Mouse (Mus musculus): ENCODE measurements around the gene Enpep.
A peak's percentile ranks its signal among the peaks of the same experiment; 100 is the strongest.

Gene Enpep

DNA sequence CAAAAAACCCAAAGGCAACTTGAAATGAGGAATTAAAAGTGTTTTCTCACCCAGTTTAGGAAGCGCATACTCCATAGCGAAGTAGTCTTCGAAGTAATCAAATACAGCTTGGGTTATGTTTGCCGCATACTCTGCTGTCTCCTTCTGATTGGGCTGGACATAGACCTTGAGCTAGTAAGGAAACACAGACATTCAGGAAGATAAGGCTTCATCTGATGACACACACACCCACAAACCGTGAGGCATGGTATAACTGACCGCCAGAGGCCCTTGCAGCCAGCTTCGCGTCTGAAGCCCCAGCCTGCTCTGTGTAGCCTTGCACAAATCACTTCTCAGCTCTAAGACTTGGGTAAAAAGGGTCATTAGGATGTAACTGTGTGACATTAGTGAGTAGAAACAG lies 20.0 kb downstream of the Enpep start:
- DNase-seq (ENCODE audit: low spot score in 2 of 2) = no peak

GRCm38 (mm10) chr3:129311951-129312350 lies 20.6 kb downstream of the Enpep start:
- DNase-seq (ENCODE audit: low spot score in 2 of 2) = no peak

GRCm38 (mm10) chr3:129309926-129310325 lies 22.6 kb downstream of the Enpep start:
- DNase-seq (ENCODE audit: low spot score in 2 of 2) = no peak

DNA sequence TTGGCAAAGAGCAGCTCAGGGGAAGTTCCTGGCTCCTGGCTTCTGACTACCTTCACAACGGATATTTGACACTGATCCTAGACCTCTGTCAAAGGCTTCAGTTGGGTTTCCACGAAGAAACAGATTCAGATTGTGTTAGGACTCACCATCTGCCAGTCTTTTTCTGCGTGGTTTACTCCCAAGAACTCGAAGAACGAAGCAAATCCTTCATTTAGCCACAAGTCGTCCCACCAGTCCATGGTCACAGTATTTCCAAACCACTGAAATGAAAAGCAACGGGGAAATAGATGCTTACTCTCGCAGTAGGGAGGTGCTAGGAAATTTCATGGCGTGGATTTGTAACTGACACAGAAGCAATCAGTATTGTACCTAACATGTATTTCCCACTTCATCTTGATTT lies 23.6 kb downstream of the Enpep start:
- no peak for DNase-seq (ENCODE audit: low spot score in 2 of 2)

DNA sequence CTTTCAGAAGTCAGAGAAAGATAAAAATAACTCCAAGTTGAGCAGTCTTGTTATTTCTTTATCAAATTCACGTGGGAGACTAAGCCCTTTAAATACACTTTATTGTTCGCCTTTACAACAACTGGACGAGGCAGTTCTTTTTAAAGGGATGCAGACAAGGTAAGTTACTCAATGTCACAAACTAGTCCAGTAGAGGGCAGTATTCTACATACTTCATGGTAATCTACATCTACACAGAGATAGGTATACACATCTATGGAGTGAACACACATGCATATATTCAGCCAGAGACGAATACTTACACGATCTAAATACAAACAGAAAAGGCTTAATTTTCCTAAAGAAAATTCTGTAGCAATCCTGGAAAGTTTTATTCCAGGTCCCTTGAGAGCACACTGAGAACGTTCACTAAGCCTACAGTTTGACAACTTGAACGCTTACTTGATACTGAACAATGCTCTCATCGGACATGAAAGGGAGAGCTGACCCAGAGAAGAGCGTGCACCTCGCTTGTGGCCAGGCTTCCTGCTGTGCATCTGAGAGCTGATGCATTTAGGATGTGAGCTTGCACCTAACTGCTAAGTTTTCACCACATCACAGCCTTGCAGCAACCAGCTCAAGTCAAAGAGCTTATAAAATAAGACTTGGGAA lies 24.3 kb downstream of the Enpep start:
- peak in 1 of 2 experiments; percentile 71 for DNase-seq (ENCODE audit: low spot score in 2 of 2)

GRCm38 (mm10) chr3:129303941-129304340 lies 28.6 kb downstream of the Enpep start:
- peak in 1 of 2 experiments; percentile 53 for DNase-seq (ENCODE audit: low spot score in 2 of 2)

- peak in 1 of 2 experiments; percentile 38 for DNase-seq (ENCODE audit: low spot score in 2 of 2)
These were observed 32.6 kb downstream of the Enpep start for GRCm38 (mm10) chr3:129299874-129300273.

- DNase-seq (ENCODE audit: low spot score in 2 of 2) = no peak
These were observed 33.9 kb downstream of the Enpep start for GRCm38 (mm10) chr3:129298606-129299005.

DNA sequence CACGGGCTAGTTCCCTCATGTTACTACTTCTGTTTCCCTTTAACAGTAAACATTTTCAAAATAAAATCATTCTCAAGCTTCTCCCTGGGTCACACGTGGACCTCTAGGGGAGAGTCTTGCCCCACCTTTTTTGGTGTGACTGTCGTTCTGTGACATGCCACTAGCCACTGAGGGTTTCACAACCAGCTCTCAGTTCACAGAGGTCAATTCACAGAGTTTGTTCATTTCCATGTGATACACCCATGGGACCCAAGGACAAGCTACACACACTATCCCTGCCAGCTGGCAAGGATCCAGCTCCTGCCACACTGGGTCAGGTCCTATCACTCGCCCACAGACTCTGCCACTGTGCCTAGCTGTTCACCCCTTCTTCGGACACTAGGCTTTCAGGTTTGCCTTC lies 35.5 kb downstream of the Enpep start:
- DNase-seq (ENCODE audit: low spot score in 2 of 2) = no peak

- no peak for DNase-seq (ENCODE audit: low spot score in 2 of 2)
These were observed 36.6 kb downstream of the Enpep start for GRCm38 (mm10) chr3:129295883-129296282.

GRCm38 (mm10) chr3:129289536-129289935 lies 43.0 kb downstream of the Enpep start:
- no peak for DNase-seq (ENCODE audit: low spot score in 2 of 2)

DNA sequence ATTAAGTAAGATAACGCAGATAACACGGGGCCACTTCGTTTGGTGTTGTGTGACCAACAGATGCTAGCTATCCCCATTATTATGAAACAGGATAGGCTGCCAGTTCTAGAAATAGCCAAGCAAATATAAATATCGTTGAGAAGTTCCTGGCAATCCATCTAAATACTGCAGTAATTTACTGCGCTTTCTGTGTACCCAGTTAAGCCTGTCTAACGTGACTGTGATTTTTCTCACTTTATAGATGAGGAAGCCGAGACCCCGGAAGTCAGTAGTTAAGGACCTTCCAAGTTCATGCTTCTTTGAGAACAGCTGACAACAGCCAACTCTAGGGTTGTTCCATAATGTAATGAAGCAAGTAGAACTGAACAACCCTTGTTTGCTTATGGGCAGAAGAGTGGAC lies 45.4 kb downstream of the Enpep start:
- DNase-seq (ENCODE audit: low spot score in 2 of 2) = no peak

DNA sequence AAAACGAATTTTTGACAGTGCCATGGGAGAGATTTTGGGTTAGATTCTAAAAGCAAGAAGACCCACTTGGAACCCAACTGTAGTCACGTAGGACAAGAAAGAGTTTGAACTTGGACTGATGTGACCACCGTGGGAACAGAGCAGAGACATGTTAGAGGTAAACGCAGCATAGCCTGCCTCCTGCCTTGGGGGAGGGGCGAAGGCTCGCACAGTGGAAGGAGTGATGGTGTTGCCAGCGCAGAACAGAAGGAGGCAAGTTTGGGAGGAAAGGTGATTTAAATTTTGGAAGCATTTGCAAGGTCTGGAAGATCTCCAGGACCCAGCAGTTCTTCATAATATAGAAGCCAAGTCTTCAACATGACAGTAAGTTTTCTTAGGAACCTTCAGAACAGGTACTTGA lies 46.1 kb downstream of the Enpep start:
- DNase-seq (ENCODE audit: low spot score in 2 of 2) = no peak

GRCm38 (mm10) chr3:129284326-129284725 lies 48.2 kb downstream of the Enpep start:
- no peak for DNase-seq (ENCODE audit: low spot score in 2 of 2)

- no peak for DNase-seq (ENCODE audit: low spot score in 2 of 2)
These were observed 53.1 kb downstream of the Enpep start for GRCm38 (mm10) chr3:129279441-129279840.

DNA sequence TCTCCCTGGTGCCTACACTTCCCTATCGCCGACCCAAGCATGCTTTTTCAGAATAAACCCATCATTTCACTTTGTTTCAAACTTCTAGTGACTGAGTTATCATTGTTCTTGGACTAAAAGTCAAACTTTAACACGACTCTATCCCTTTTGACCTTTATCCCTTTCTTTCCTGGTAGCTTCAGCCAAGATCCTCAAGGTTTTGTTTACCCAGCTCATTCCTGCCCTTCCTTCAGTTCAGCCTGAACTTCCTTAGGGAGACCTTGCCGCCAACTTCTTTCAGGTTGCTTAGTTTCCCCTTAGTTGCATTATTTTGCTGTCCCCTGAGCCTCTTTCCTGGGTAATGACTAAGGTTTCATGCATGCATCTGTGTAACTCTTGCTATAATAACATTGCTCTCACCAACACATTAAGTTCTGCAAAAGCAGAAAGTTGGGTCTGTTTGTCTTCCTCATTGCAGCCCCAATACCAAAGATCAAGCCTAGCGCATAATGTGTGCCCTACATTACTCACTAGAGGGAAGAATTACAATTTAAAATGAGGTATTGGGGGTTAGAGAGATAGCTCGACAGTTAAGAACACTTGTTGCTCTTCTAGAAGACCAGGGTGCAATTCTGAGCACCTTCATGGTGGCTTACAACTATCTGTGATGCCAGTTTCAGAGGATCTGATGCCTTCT lies 59.2 kb downstream of the Enpep start:
- no peak for DNase-seq (ENCODE audit: low spot score in 2 of 2)

DNA sequence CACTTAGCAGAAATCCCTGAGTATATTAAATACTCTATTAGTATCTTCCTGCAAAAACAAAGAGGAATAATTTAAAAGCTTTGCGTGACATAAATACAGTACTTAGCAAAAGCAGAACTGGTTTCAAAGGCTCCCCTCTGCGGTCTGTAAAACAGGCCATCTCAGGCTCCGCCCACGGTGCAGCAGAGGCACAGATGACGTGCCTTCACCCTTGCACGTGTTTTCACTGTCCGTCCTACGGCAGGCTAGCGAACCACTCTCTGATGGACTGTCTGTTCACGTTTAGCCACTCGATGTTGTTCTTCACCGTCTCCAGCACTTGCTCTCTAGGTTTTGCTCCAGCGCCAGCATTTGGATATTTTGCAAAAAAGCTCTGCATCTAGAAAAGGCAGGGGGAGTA lies 62.5 kb downstream of the Enpep start:
- no peak for DNase-seq (ENCODE audit: low spot score in 2 of 2)

DNA sequence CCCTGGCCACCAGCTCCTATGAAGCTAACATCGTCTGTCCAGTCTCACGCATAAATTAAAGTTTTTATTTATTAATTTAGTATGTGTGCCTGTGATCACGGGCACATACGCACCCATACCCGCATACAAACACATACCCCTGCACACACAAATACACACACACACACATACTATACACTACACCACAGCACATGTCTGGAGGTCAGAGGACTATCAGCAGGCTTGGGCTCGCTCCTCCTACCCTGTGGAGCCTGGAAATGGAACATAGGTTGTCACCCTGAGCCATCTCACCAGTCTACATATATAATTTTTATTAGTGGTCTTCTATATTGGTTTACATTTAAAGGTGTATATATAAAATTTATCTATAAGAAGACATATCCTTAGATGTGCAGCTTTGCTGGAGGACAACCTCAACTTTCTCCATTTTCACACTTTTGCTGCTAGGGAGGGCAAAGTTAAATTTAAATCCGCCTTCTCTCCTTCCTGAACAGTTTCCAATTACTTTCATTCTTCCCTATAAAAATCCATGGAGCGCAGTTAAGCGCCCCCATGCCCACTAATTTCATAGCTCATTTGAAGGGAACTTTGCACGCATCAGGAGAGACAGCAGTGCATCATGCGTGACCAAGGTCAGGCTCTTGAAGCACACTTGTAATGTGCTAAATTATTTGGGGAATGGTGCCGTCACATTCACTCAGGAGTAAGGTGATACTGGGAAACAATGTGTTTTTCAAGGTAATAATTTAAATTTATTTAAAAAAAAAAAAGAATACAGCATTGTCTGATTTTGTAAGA lies 63.4 kb downstream of the Enpep start:
- no peak for DNase-seq (ENCODE audit: low spot score in 2 of 2)

DNA sequence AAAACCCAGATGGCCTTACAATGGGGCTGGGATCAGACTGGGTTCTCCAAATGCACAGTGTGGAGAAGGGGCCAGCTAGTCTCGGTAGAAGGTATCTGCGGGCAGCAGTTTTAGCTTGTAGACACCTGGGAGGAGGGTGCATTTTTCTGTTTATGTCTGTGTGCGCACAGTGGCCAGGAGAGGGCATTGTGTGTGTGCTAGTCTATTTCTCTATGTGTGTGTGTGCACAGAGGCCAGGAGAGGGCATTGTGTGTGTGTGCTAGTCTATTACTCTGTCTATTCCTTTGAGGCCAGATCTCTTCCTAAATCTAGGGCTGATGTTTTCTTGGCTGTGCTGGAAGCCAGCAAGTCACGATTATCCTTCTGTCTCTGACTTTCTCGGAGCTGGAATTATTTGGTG lies 74.0 kb downstream of the Enpep start:
- DNase-seq (ENCODE audit: low spot score in 2 of 2) = no peak

DNA sequence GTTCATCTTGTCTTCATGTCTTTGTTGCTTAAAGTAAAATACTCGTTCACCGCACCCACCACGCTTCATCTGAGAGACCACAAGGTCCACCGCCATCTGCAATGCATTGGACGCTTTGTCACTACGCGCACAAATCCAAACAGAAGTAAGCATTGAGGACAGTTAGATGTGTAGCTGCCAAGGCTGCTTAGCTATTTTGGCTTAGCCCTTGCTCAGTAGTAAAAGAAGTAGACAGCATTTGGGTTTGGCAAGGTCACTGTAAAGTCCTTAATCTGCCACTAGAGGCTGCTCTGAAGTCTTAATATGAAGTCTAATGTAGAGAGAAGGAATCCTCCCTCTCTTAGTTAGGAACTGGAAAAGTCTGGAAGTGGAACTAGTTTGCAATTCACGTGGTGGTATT lies 75.8 kb downstream of the Enpep start:
- DNase-seq (ENCODE audit: low spot score in 2 of 2) = no peak

DNA sequence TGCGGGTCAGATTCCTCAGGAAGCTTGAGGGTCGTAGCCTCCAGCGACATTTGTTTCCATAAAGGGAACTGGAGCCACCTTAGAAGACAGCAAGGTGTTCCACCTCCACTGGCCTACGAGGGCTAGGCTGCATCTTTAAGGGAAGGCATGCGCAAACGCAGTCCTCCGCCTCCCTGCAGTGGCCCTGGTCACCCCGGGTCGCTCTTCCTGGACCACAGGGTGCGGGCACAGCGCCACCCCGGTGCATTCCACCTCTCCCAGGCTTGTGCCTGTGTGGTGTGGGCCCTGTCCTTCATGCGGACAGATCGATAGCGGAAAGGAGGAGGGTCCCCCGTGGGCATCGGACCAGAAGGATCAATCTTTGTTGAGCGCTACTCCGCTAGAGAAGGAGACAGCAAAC lies 76.2 kb downstream of the Enpep start:
- no peak for DNase-seq (ENCODE audit: low spot score in 2 of 2)

- no peak for DNase-seq (ENCODE audit: low spot score in 2 of 2)
These were observed 78.3 kb downstream of the Enpep start for GRCm38 (mm10) chr3:129254246-129254645.

DNA sequence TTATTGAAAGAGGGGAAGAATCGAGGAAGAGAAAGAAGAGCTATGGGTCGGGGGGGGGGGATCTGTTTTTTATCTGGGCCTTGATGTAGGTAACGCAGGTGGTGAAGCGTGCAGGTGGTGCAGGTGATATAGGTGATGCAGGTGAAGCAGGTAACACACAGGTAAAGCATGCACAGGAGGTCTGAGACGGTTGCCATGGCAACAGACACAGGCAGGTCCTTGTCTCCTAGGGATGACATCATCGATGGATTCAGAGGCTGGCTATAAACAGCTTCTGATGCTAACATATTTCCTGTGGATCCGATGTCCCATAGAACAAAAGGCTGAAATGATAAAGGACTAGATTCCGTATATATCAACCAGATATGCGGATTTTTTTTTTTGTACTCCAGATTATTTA lies 81.5 kb downstream of the Enpep start:
- no peak for DNase-seq (ENCODE audit: low spot score in 2 of 2)

All from thymus, postnatal 10 days (tissue).